8 mouse cellular contexts compared by ENCODE assay signal in genomic region chr7:99664571-99665485, GRCm38 (mm10). TPM values are rescaled to one million over a fixed set of nuclear protein-coding genes. Genes with fewer than 3 reads are reported as not detected.
DNase-seq lines count a peak whose midpoint lies in the region; ATAC-seq and TF ChIP-seq lines count a peak whose summit lies in the region.

No protein-coding gene starts in this region.

- no peak for TF ChIP-seq POLR2A in brain, embryonic 14.5 days (IDR thresholded peaks at IDR 0.05; ENCODE audit: borderline replicate concordance, extremely low read depth, insufficient read depth, insufficient read length, poor library complexity, severe bottlenecking)

- H3K4me2 ChIP-seq in hindbrain, embryonic 14.5 days (replicated peaks), result no peak overlapping the region
- no peak overlapping the region for H3K4me2 ChIP-seq in midbrain, postnatal 0 days (ENCODE audit: low read depth, low read length, poor library complexity, severe bottlenecking)

- H3K36me3 ChIP-seq in hindbrain, embryonic 10.5 days, result no peaks in the 10 kb centered on the region
- H3K36me3 ChIP-seq in hindbrain, embryonic 14.5 days (replicated peaks; ENCODE audit: control insufficient read depth, insufficient read depth), result no peaks in the 10 kb centered on the region
- H3K36me3 ChIP-seq in midbrain, postnatal 0 days (ENCODE audit: insufficient read depth, low read length), result no peaks in the 10 kb centered on the region

- no peak overlapping the region for H3K4me3 ChIP-seq in hindbrain, embryonic 10.5 days
- no peak overlapping the region for H3K4me3 ChIP-seq in hindbrain, embryonic 14.5 days (replicated peaks; ENCODE audit: low read length)
- H3K4me3 ChIP-seq in layer of hippocampus, adult 2 months, result peak overlapping the region; percentile 8; the same call in 1 of the 2 replicates
- no peak overlapping the region for H3K4me3 ChIP-seq in midbrain, postnatal 0 days (ENCODE audit: low read depth, low read length)

- peaks cover 31% of the 10 kb centered on the region for H3K4me1 ChIP-seq in hindbrain, embryonic 10.5 days (replicated peaks)
- peaks cover 14% of the 10 kb centered on the region for H3K4me1 ChIP-seq in hindbrain, embryonic 14.5 days (replicated peaks; ENCODE audit: control insufficient read depth, insufficient read depth, low read length)
- no peaks in the 10 kb centered on the region; the same call in 1 of the 2 replicates for H3K4me1 ChIP-seq in midbrain, postnatal 0 days (ENCODE audit: insufficient read depth, low read length)

- no peaks in the 10 kb centered on the region for H3K9me3 ChIP-seq in hindbrain, embryonic 10.5 days
- H3K9me3 ChIP-seq in hindbrain, embryonic 14.5 days (ENCODE audit: control insufficient read depth, low read length), result no peaks in the 10 kb centered on the region
- H3K9me3 ChIP-seq in midbrain, postnatal 0 days (ENCODE audit: low read length), result no peaks in the 10 kb centered on the region

- WGBS in hindbrain, embryonic 10.5 days, result 55% methylated on average over 11 of the region's 11 CpGs
- WGBS in hindbrain, embryonic 14.5 days, result 45% methylated on average over 11 of the region's 11 CpGs
- 56% methylated on average over 11 of the region's 11 CpGs for WGBS in midbrain, postnatal 0 days

- no peak for TF ChIP-seq CTCF in brain, embryonic 14.5 days (IDR thresholded peaks at IDR 0.05; ENCODE audit: borderline replicate concordance, extremely low read depth, insufficient read depth, insufficient read length)
- TF ChIP-seq CTCF in layer of hippocampus, adult 2 months (conservative IDR thresholded peaks at IDR 0.05), result no peak
- TF ChIP-seq CTCF in midbrain, postnatal 0 days (IDR thresholded peaks at IDR 0.05), result no peak

- no peak for DNase-seq in hindbrain, embryonic 10.5 days (ENCODE audit: low spot score)
- no peak for DNase-seq in hindbrain, embryonic 14.5 days (ENCODE audit: low spot score)
- peak; percentile 46 for DNase-seq in brain, embryonic 14.5 days (ENCODE audit: low read depth)
- DNase-seq in gastrocnemius, adult 18-20 months (ENCODE audit: low spot score), result peak; percentile 92
- DNase-seq in layer of hippocampus, adult 2 months (ENCODE audit: low spot score in 2 of 2), result peak; percentile 39 to 43
- DNase-seq in midbrain, postnatal 0 days (ENCODE audit: low spot score), result peak; percentile 72
- DNase-seq in yolk sac, embryonic 10.5 days (ENCODE audit: low spot score), result no peak

- no peaks in the 10 kb centered on the region for H3K27me3 ChIP-seq in hindbrain, embryonic 10.5 days (ENCODE audit: insufficient read depth, poor library complexity, severe bottlenecking)
- H3K27me3 ChIP-seq in hindbrain, embryonic 14.5 days (ENCODE audit: control insufficient read depth, insufficient read depth, low read length), result no peaks in the 10 kb centered on the region
- H3K27me3 ChIP-seq in midbrain, postnatal 0 days (ENCODE audit: insufficient read depth, low read length), result no peaks in the 10 kb centered on the region

- peak overlapping the region; percentile 70 for H3K27ac ChIP-seq in hindbrain, embryonic 10.5 days
- no peak overlapping the region for H3K27ac ChIP-seq in hindbrain, embryonic 14.5 days
- H3K27ac ChIP-seq in layer of hippocampus, adult 2 months, result peak overlapping the region; percentile 88
- H3K27ac ChIP-seq in midbrain, postnatal 0 days (ENCODE audit: low read depth, low read length), result no peak overlapping the region; the same call in 1 of the 2 replicates

- no peak for ATAC-seq in hindbrain, embryonic 14.5 days (ENCODE audit: low FRiP score)
- ATAC-seq in midbrain, postnatal 0 days (ENCODE audit: low FRiP score), result no peak
- no peak for ATAC-seq in megakaryocyte, adult 5-6 weeks (ENCODE audit: poor library complexity, severe bottlenecking)

- no peak overlapping the region for H3K9ac ChIP-seq in hindbrain, embryonic 14.5 days
- H3K9ac ChIP-seq in midbrain, postnatal 0 days (replicated peaks; ENCODE audit: low read length, poor library complexity, severe bottlenecking), result no peak overlapping the region

RNA-seq across cellular contexts. Expression of gene Tpbgl, which starts 37.9 kb away (rescaled TPM):
- polyA plus RNA-seq in hindbrain, embryonic 10.5 days (2016; fragmentation: Nextera tagmentation; extraction: Ambion mirVana), result 0.59 and 0.81 TPM in 2 replicates
- 1.7 and 2.5 TPM in 2 replicates for polyA plus RNA-seq in hindbrain, embryonic 14.5 days (2014; fragmentation: Nextera tagmentation; extraction: Ambion mirVana)
- polyA plus RNA-seq in brain, embryonic 14.5 days (2012; rRNA removed), result 0.83 and 1.7 TPM in 2 replicates
- 10 to 100 TPM; 42.6 to 56.8 TPM for total RNA-seq in gastrocnemius, adult 18-20 months (2021)
- total RNA-seq in layer of hippocampus, adult 2 months (2021), result 1 to 10 TPM; 4.7 to 5.1 TPM
- total RNA-seq in midbrain, postnatal 0 days (2014; rRNA removed), result 2.8 and 4.5 TPM in 2 replicates
- polyA plus RNA-seq in midbrain, postnatal 0 days (2015; fragmentation: Nextera tagmentation; extraction: Ambion mirVana), result 1.7 and 2.3 TPM in 2 replicates
- 0.27 TPM in 1 of 2 replicates, not detected in the other for total RNA-seq in megakaryocyte, adult 5-6 weeks (2015)
- 0.07 TPM in 1 of 2 replicates, not detected in the other for total RNA-seq in megakaryocyte, adult 5-6 weeks (2017)

RNA-seq across cellular contexts. Expression of gene Slco2b1, which starts 46.3 kb away (rescaled TPM):
- 2.3 and 3.5 TPM in 2 replicates for polyA plus RNA-seq in hindbrain, embryonic 10.5 days (2016; fragmentation: Nextera tagmentation; extraction: Ambion mirVana)
- polyA plus RNA-seq in hindbrain, embryonic 14.5 days (2014; fragmentation: Nextera tagmentation; extraction: Ambion mirVana), result 7.7 and 8.4 TPM in 2 replicates
- 6.5 and 7.9 TPM in 2 replicates for polyA plus RNA-seq in brain, embryonic 14.5 days (2012; rRNA removed)
- 1 to 10 TPM; 3.6 to 5.0 TPM for total RNA-seq in gastrocnemius, adult 18-20 months (2021)
- 10 to 100 TPM; 11.7 to 13.4 TPM for total RNA-seq in layer of hippocampus, adult 2 months (2021)
- total RNA-seq in midbrain, postnatal 0 days (2014; rRNA removed), result 10.2 and 13.9 TPM in 2 replicates
- polyA plus RNA-seq in midbrain, postnatal 0 days (2015; fragmentation: Nextera tagmentation; extraction: Ambion mirVana), result 6.5 TPM in 2 replicates
- 0.16 TPM in 1 of 2 replicates, not detected in the other for total RNA-seq in megakaryocyte, adult 5-6 weeks (2015)
- 0.11 and 1.5 TPM in 2 replicates for total RNA-seq in megakaryocyte, adult 5-6 weeks (2017)

Comparison
In these comparisons a context has a peak if more than half of its experiments do, and no peak if none do; other contexts are left out.
1. H3K27ac ChIP-seq: peak in hindbrain, embryonic 10.5 days (single experiment) and layer of hippocampus, adult 2 months (single experiment); none in hindbrain, embryonic 14.5 days (single experiment) and midbrain, postnatal 0 days (single experiment).
2. DNase-seq: peak in brain, embryonic 14.5 days (single experiment), gastrocnemius, adult 18-20 months (single experiment), layer of hippocampus, adult 2 months (2 of 2) and midbrain, postnatal 0 days (single experiment); none in hindbrain, embryonic 10.5 days (single experiment), hindbrain, embryonic 14.5 days (single experiment) and yolk sac, embryonic 10.5 days (single experiment).